Mouse (Mus musculus) stomach, postnatal 0 days (tissue): ENCODE measurements around the gene Agrn.

ENCODE experiments used
- CTCF ChIP-seq: IDR thresholded peaks from 2 replicates; pipeline ENCODE4 v1.5.1; 2016; ENCODE audit warnings: antibody characterized with exemption, low read depth, mild to moderate bottlenecking, moderate library complexity
- EP300 ChIP-seq: optimal IDR thresholded peaks from 2 replicates; pipeline ENCODE3; 2016; ENCODE audit warnings: antibody characterized with exemption

DNA sequence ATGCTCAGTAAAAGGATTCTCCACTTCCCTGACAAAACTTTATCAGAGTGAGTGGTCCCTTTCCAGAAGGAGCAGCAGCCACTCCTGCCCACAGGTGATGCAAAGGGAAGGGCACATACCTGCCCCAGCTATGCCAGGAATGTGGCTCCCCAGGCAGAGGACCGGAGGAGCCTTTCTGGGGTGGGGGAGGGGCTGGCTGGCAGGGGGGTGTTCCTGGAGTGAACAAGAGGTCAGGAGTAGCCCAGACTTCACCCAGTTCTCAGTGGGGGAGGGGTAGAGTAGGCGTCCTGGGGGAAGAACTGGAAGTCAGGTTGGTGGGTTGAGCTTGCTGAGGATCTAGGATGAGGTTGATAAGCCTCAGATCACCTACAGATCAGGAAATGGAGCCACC lies 4.1 kb downstream of the Agrn start:
- TF ChIP-seq CTCF (no peak), EP300 (no peak)
